Mouse (Mus musculus): ENCODE measurements around the gene Arhgap15.

GRCm38 (mm10) chr2:44152301-44152700, 403.7 kb downstream of the Arhgap15 start:
- no peak for TF ChIP-seq CTCF (IDR thresholded peaks at IDR 0.05; ENCODE audit: low read depth, low read length)
- no peak for TF ChIP-seq GATA1 (IDR thresholded peaks at IDR 0.05; ENCODE audit: borderline replicate concordance, low read length)

Measured in G1E (cell line).